Mouse (Mus musculus): ENCODE measurements at regions not wholly inside any gene's neighbourhood (a gene's known extent, or its start where the extent isn't known, plus 50 kb on each side); places are given as distances from the start of the nearest gene placed in this dataset.

DNA sequence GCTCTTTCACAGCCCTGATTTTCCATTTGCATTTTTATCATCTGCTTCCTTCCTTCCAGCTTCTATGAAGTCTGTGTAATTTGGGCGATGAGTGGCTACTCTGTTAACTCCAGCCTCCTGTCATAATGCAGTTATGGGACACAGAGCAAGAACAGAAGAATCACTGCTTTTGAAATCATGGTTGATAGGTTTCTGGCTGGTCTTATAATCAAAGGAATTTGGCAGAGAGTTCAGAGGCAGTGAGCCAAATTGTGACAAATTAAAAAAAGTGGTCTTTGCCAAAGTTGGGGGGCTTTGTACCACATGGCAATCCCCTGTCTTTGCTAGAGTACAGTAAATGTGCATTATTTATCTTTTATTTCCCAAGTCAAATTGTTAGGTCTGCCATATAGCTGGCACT, 1292.6 kb downstream of the Rapgef2 start:
- TF ChIP-seq GATA1 (IDR thresholded peaks at IDR 0.05; ENCODE audit: low read length) = no peak

- no peak for TF ChIP-seq GATA1 (IDR thresholded peaks at IDR 0.05; ENCODE audit: low read length)
These were observed 1341.5 kb downstream of the Rapgef2 start for GRCm38 (mm10) chr3:77944801-77945200.

DNA sequence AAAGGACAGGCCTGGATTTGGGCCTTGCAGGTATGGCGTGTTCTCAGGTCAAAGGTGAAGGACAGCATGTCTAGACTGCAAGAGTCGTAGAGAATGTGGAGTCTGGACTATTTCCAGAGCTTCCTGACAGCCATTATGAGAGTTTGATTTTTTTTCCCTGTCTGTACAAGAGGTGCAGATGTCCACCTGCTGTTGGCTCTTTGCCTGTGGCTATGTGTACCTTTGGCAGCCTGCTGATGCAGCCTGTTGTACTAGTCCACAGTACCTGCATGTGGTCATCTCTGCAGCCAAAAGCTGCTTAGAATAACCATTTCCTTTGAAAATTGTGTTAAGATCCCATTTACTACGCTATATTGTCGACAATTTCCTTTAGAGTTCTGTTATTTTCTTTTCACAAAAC, 1389.1 kb downstream of the Rapgef2 start:
- TF ChIP-seq GATA1 (IDR thresholded peaks at IDR 0.05; ENCODE audit: low read length) = no peak

- no peak for TF ChIP-seq GATA1 (IDR thresholded peaks at IDR 0.05; ENCODE audit: low read length)
These were observed 1398.7 kb downstream of the Rapgef2 start for GRCm38 (mm10) chr3:77887634-77888033.

DNA sequence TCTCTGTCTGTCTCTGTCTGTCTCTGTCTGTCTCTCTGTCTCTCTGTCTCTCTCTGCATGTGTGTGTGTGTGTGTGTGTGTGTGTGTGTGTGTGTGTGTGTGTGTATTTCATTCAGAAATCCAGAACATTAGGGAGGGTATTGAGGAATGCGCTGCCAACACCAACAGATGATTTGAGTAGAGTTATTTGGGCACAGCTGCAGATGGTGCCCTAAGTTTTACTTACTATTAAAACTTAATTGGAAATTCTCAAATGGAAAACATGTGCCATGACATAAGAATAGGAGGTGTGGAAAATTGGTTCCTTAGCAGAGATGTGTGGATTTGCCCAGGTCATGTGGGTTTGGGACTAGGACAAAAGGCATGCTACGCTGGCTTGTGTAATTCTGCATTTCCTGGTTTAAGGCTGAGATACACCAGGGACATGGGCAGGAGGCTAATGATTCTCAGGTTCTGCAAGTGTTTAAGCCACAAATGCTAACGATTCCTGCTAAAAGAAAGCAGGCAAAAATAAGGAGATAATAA, 1437.5 kb downstream of the Rapgef2 start:
- no peak for TF ChIP-seq GATA1 (IDR thresholded peaks at IDR 0.05; ENCODE audit: low read length)

- no peak for TF ChIP-seq GATA1 (IDR thresholded peaks at IDR 0.05; ENCODE audit: low read length)
These were observed 1454.0 kb downstream of the Rapgef2 start for GRCm38 (mm10) chr3:77832230-77832805.

DNA sequence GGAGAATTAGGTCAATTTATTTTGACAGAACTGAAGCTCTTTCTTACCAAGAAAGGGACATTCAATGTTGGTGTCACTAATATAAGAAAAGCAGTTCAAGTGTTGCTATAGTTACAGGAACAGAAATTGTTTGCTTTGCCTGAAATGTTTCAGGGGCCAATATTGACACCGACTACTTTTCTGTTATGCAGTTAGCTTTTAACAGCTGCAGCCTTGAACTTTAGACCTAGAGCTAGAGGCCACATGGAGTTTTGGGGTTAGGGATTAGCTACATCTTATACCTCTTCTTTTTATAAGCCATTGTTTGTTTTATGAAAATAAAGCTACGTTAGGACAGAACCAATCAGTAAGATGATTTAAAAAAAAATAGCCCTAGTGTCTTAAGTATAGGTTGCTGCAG, 1454.6 kb downstream of the Rapgef2 start:
- TF ChIP-seq GATA1 (IDR thresholded peaks at IDR 0.05; ENCODE audit: low read length) = no peak

- no peak for TF ChIP-seq GATA1 (IDR thresholded peaks at IDR 0.05; ENCODE audit: low read length)
These were observed 1455.1 kb downstream of the Rapgef2 start for GRCm38 (mm10) chr3:77831256-77831655.

- TF ChIP-seq GATA1 (IDR thresholded peaks at IDR 0.05; ENCODE audit: low read length) = no peak
These were observed 1456.1 kb downstream of the Rapgef2 start for GRCm38 (mm10) chr3:77830219-77830618.

- no peak for TF ChIP-seq GATA1 (IDR thresholded peaks at IDR 0.05; ENCODE audit: low read length)
These were observed 1485.5 kb downstream of the Rapgef2 start for GRCm38 (mm10) chr3:77800776-77801175.

DNA sequence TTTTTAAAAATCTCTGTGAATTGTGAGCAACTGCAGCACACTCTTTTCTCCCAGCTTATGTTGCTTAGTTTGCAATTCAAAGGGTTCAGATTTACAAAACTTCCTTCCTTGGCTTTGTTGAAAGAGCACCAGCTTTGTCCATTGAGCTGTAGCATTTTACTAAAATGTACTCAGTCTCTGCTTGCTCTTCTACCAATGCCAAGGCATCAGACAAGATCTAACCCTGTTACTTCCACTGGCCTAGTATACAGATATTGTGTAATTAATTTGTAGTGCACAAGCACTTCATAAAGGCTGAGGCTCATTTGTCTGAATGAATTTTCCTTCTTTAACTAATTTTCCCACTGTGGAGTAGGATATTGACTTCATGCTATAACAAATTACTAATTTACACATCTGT, 1504.5 kb downstream of the Rapgef2 start:
- no peak for TF ChIP-seq GATA1 (IDR thresholded peaks at IDR 0.05; ENCODE audit: low read length)

GRCm38 (mm10) chr3:77781332-77781731, 1505.0 kb downstream of the Rapgef2 start:
- TF ChIP-seq GATA1 (IDR thresholded peaks at IDR 0.05; ENCODE audit: low read length) = no peak

DNA sequence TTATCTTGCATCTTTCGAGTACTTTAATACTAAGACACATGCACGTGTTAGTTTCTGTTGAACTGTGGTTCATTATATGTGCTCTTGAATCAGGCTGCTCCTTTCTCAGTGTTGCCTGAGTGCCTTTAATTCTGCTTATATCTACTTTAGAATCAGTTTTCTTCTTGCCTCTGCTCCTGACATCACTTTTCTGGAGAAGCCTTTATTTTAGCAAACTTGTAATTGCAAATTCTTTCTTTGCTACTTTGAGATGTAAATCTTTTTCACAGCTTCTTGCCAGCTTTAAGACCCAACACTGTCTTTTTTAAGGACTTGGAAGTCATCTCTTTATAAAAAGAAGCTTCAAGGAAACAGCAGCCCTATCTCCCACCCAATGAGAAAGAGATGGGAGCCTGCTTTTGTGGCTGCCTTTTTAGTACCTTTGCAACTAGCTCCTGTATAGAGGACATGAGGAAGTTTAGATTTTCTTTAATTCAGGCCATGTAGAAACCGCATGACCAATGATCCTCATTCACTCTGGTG, 1527.4 kb downstream of the Rapgef2 start:
- TF ChIP-seq GATA1 (IDR thresholded peaks at IDR 0.05; ENCODE audit: low read length) = no peak

GRCm38 (mm10) chr3:77758295-77758694, 1528.0 kb downstream of the Rapgef2 start:
- TF ChIP-seq GATA1 (IDR thresholded peaks at IDR 0.05; ENCODE audit: low read length) = no peak

- no peak for TF ChIP-seq GATA1 (IDR thresholded peaks at IDR 0.05; ENCODE audit: low read length)
These were observed 1544.2 kb downstream of the Rapgef2 start for GRCm38 (mm10) chr3:77742146-77742545.

- peak; percentile 49 for TF ChIP-seq GATA1 (IDR thresholded peaks at IDR 0.05; ENCODE audit: low read length)
These were observed 1568.5 kb downstream of the Rapgef2 start for GRCm38 (mm10) chr3:77717840-77718239.

GRCm38 (mm10) chr3:77695571-77695970, 1590.7 kb downstream of the Rapgef2 start:
- TF ChIP-seq GATA1 (IDR thresholded peaks at IDR 0.05; ENCODE audit: low read length) = no peak
